Mouse (Mus musculus): ENCODE data around the gene Il11ra2.
"Not testable (repeated sequence)": the region's sequence is repeated elsewhere in the genome, so short reads cannot be mapped to it uniquely, and the experiment has no call there.

The Il11ra2 gene

DNA sequence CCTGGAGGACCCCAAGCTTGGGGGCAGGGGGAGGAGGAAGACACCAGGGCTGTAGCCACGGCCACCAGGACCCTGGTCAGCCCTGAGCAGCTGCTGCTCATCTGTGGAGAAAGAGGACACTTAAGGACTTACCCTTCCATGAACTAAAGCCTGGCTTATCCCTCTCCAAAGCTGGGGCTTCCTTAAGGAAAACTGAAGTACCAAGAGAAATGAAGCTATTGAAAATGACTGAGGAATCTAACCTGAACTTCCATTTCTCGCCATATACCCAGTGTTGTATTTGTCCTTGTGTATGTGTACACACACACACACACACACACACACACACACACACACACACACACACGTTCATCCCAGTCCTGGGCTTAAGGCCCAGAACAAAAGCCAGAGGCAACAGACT lies at the start of gene Il11ra2:
TSS of gene Il11ra2 (minus strand) at position 101 of the 400 bp plus-strand sequence.
- DNase-seq (ENCODE audit: low spot score in 2 of 2), result not testable (repeated sequence)

DNA sequence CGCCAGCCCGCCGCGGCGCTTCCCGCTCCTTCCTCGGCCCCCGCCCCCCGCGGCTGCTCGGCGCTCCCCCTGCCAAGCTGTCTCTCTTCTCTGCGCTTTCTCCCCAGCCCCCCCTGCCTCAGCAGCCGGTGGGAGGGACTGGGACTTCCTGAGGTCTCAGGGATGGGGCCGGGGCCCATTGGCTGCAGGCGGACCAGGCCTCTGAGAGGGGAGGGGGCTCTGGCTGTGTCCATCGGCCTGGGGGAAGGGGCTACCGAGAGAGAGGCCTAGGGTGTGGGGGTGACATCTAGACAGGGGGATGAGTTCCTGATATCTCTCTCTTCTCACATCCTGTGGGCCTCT lies 20.5 kb upstream of the Il11ra2 start:
- DNase-seq (ENCODE audit: low spot score in 2 of 2), result not testable (repeated sequence)

DNA sequence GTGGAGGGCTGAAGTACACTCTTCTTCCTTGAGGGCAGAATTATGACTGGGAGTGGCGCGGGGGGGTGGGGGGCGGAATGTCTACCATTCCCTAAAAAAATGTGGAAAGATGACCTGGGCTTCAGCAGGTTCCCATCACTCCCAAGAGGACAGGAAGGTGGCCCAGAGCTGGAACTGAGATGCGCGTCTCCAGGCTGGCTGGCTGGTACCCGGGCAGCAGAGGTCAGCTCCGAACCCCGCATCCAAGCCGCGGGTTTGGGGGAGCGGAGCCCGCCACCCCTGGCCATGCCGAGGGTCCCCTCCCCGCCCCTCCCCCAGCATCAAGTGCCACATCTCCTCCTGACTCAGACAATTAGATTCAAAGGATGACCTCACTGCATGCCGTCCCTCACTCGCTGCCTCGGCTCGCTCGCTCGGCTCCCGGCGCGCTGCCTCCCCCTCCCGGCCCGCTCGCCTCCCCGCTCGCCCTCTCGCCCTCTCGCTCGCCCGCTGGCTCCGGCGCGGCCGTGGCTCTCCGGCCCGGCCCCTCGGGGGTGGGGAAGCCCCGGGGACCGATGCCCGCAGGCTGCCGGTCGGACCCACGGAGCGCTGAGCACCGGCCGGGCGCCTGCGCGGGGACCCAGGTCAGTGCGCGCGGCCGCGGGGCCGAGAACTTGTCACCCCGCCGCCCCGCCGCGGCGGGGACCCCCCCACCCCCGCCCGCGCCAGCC lies 19.9 kb upstream of the Il11ra2 start:
- DNase-seq (ENCODE audit: low spot score in 2 of 2), result not testable (repeated sequence)

DNA sequence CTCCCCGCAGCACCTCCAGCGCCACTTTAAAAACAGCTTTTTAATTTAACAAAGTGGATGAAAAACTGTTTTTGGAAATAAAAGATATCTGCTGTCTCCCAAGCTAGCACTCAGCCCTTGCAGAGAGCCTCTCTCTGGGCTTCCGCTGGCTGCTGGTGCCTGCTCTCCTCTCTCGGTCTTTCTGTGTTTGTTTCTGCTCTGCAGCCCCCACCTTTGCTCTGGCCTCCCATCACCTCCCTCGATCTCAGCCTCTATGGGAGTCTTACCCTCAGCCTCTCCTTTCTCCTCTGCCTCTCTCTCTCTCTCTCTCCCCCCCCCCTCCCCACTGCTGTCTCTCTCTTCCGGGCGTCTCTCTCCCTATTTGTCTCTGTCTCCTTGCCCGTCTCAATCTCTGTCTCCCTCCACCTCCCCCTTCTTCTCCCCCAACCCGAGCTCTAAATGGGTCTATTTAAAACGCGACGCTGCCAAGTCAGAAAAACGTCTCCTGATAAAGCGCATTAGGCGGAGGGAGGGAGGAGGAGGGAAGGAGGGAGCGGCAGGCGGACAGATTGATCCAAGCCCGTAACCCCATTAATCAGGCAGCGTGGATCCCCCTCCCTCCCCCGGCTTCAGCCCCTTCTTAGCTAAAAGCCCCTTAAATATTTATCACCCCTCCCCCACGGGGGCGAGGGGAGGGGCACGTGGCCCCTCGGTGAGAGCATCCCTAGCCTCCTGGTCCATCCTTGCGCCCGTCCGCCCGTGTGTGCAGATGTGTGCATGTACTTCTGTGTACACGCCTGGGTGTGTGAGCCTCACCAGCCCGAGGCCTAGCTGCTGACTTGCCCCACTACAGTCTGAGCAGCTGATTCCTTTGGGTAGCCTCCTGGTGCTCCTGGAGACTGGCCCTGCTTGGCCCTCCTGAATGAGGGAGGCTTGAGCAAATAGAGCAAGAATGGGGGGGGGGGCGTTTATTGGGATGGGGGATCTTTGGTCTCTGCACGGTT lies 19.0 kb upstream of the Il11ra2 start:
- not testable (repeated sequence) for DNase-seq (ENCODE audit: low spot score in 2 of 2)

DNA sequence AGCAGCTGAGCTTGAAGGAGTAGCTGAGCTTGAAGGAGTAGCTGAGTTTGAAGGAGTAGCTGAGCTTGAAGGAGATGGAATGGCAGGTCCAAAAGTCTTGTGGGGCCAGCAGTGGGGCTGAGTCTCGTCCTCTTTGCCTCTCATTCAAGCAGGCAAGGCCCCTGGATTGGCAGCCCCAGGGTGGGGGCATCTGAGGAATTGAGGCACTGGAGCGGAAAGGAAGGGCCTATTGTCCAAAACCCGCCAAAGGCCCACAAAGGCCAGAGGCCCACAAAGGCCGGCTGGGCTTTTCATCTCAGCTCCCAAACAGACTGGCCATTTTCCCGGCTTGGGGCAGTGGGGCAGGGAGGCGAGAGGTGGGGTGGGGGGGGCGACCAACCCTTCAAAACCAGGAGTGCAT lies 17.7 kb upstream of the Il11ra2 start:
- not testable (repeated sequence) for DNase-seq (ENCODE audit: low spot score in 2 of 2)

DNA sequence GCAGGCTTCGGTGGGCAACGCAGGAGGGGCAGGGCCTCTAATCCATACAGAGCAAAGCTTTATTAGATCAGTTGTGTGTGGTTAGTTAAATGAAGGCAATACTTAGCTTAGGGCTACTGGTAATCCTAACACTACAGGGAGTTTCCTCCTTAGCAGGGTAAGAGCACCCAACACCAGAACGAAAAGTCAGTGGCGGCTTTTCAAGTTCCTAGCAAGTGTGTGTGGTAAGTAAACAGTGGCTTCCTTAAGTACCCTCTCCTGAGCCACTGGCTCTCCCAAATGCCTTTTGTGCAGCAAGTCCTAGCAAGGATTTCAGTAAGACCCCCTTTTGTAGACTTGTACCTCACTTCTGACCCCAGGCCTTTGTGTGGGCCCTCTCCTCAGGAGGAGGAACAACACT lies 13.7 kb upstream of the Il11ra2 start:
- not testable (repeated sequence) for DNase-seq (ENCODE audit: low spot score in 2 of 2)

DNA sequence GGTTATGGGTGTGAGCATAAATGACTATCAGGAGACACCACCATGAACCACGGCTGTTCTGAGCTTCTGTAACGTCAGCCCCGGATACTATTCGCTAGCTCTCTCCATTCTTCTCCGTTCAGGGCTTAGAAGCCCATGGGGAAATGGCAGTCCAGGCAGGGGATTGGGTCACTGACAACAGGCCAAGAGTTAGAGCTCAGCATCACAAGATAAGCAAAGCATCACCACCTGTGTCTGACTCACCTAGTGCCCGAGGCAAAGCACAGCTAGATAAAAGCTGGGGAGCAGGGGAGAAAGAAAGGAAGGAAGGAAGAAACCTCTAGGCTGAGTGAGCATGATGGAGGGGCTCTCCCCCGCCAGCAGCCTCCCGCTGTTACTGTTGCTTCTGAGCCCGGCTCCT lies 6.7 kb downstream of the Il11ra2 start, which contains the start of gene Ccl27b:
TSS of gene Ccl27b (plus strand) at position 301 of the 400 bp plus-strand sequence.
- DNase-seq (ENCODE audit: low spot score in 2 of 2), result not testable (repeated sequence)

DNA sequence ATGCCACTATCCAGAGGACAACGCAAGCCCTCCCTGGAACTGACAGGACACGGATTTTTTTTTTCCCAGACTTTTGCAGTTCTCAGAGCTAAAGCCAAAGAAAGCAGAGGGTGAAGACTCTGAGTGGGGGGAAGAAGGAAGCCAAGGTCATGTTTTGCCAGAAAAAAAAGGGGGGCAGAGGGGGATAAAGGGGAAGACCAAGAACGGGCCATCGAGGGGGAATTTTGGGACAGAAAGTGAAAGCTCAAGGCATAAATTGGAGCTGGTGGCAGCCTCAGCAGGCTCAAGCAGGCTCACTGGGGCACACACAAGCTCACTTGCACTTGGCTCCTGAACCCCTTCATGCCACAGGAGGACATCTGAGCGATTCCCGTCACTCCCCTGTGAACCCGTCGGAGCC lies 32.3 kb downstream of the Il11ra2 start, which contains the start of gene Gm2564:
TSS of gene Gm2564 (plus strand) at position 301 of the 400 bp plus-strand sequence.
- not testable (repeated sequence) for DNase-seq (ENCODE audit: low spot score in 2 of 2)

DNA sequence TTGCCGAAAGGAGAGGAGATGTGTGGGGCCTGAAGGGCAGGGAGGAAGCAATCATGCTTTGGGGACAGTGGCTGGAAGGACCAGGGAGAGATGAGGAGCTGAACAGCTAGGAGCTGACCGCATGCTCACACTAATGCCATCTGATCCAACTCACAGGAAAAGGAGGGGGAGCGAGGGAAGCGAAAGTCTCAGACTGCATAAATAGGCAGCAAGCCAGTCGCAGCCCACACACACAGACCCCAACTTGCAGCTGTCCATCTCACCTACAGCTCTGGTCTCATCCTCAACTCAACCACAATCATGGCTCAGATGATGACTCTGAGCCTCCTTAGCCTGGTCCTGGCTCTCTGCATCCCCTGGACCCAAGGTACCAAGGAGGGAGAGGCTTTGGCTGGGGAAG lies 49.8 kb downstream of the Il11ra2 start, which contains the start of gene Gm10591:
TSS of gene Gm10591 (plus strand) at position 301 of the 400 bp plus-strand sequence.
- not testable (repeated sequence) for DNase-seq (ENCODE audit: low spot score in 2 of 2)

All from frontal cortex, postnatal 14 days (tissue).